Mouse (Mus musculus): ENCODE results near the gene Sh2b2.

DNA sequence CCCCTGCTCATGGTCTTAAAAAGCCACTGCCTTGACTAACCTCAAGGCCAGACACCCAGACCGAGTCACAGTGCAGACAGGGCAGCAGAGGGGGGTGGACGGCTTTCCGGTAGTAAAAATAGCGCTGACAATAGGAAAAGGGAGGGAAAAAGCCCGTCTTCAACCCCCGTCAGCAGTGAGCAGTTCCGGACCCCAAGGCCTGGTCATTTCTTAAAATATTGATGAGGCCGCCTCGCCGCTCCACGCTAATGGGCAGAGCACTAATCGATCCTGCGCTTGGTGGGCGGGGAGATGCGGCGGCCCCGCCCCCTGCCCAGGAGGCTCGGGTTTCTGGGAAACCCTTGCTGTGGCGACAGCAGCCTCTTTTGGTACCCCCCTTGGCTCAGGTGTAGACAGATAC, 8.7 kb downstream of the Sh2b2 start:
- no peak for TF ChIP-seq CTCF (IDR thresholded peaks at IDR 0.05; ENCODE audit: control insufficient read depth, insufficient read depth, low read length)
- no peak for TF ChIP-seq POLR2A (IDR thresholded peaks at IDR 0.05; ENCODE audit: borderline replicate concordance, control insufficient read depth, low read depth, low read length)
